Mouse (Mus musculus): ENCODE results near the gene Aldh3a1. TPM values are rescaled to one million over a fixed set of nuclear protein-coding genes. Genes with fewer than 3 reads are reported as not detected.
"Not testable (repeated sequence)": the region's sequence is repeated elsewhere in the genome, so short reads cannot be mapped to it uniquely, and the experiment has no call there.

Gene Aldh3a1
- polyA plus RNA-seq, 1 experiment from 2014 or later: not detected

- DNase-seq (ENCODE audit: low spot score): no peak
- ATAC-seq (ENCODE audit: insufficient read depth, low FRiP score, low TSS enrichment): no peak
Observed at GRCm38 (mm10) chr11:61190776-61191175, 16.6 kb upstream of the Aldh3a1 start.

GRCm38 (mm10) chr11:61192123-61192522 lies 15.2 kb upstream of the Aldh3a1 start:
- not testable (repeated sequence) for H3K4me3 ChIP-seq (ENCODE audit: low read depth, low read length); H3K27me3 ChIP-seq (ENCODE audit: control insufficient read depth, insufficient read depth, low read length); H3K27ac ChIP-seq (ENCODE audit: low read depth, low read length); H3K36me3 ChIP-seq (ENCODE audit: control insufficient read depth, insufficient read depth, low read length); H3K9me3 ChIP-seq (ENCODE audit: control insufficient read depth, low read length); ATAC-seq (ENCODE audit: insufficient read depth, low FRiP score, low TSS enrichment); H3K4me1 ChIP-seq (ENCODE audit: control insufficient read depth, insufficient read depth, low read length); H3K9ac ChIP-seq (ENCODE audit: low read length); H3K4me2 ChIP-seq (ENCODE audit: low read depth); DNase-seq (ENCODE audit: low spot score)
- 86% methylated on average over 7 of the region's 10 CpGs for WGBS

More at GRCm38 (mm10) chr11:61190776-61191175, 16.6 kb upstream of the Aldh3a1 start:
- no peak overlapping the region for H3K4me2 ChIP-seq (ENCODE audit: low read depth)
- no peak overlapping the region for H3K4me3 ChIP-seq (ENCODE audit: low read depth, low read length)
- WGBS: 73% methylated on average over 2 of the region's 2 CpGs
- H3K27ac ChIP-seq (ENCODE audit: low read depth, low read length): no peak overlapping the region
- no peaks in the 10 kb centered on the region for H3K27me3 ChIP-seq (ENCODE audit: control insufficient read depth, insufficient read depth, low read length)
- no peak overlapping the region for H3K9ac ChIP-seq (ENCODE audit: low read length)
- no peaks in the 10 kb centered on the region for H3K9me3 ChIP-seq (ENCODE audit: control insufficient read depth, low read length)
- no peaks in the 10 kb centered on the region for H3K36me3 ChIP-seq (ENCODE audit: control insufficient read depth, insufficient read depth, low read length)
- H3K4me1 ChIP-seq (ENCODE audit: control insufficient read depth, insufficient read depth, low read length): no peaks in the 10 kb centered on the region

GRCm38 (mm10) chr11:61192779-61193178 lies 14.6 kb upstream of the Aldh3a1 start:
- 92% methylated on average over 2 of the region's 2 CpGs for WGBS
- ATAC-seq (ENCODE audit: insufficient read depth, low FRiP score, low TSS enrichment) (no peak), DNase-seq (ENCODE audit: low spot score) (no peak)
- H3K4me2 ChIP-seq (ENCODE audit: low read depth): no peak overlapping the region
- H3K4me3 ChIP-seq (ENCODE audit: low read depth, low read length): no peak overlapping the region
- H3K27ac ChIP-seq (ENCODE audit: low read depth, low read length): no peak overlapping the region
- H3K9ac ChIP-seq (ENCODE audit: low read length): no peak overlapping the region
- H3K36me3 ChIP-seq (ENCODE audit: control insufficient read depth, insufficient read depth, low read length): no peaks in the 10 kb centered on the region
- no peaks in the 10 kb centered on the region for H3K9me3 ChIP-seq (ENCODE audit: control insufficient read depth, low read length)
- no peaks in the 10 kb centered on the region for H3K27me3 ChIP-seq (ENCODE audit: control insufficient read depth, insufficient read depth, low read length)
- H3K4me1 ChIP-seq (ENCODE audit: control insufficient read depth, insufficient read depth, low read length): no peaks in the 10 kb centered on the region

GRCm38 (mm10) chr11:61193392-61193791 lies 13.9 kb upstream of the Aldh3a1 start:
- WGBS: 15% methylated on average over 9 of the region's 9 CpGs
- no peaks in the 10 kb centered on the region for H3K4me1 ChIP-seq (ENCODE audit: control insufficient read depth, insufficient read depth, low read length)
- H3K9me3 ChIP-seq (ENCODE audit: control insufficient read depth, low read length): no peaks in the 10 kb centered on the region
- H3K27ac ChIP-seq (ENCODE audit: low read depth, low read length): no peak overlapping the region
- peak; percentile 83 for DNase-seq (ENCODE audit: low spot score)
- no peak overlapping the region for H3K9ac ChIP-seq (ENCODE audit: low read length)
- no peaks in the 10 kb centered on the region for H3K36me3 ChIP-seq (ENCODE audit: control insufficient read depth, insufficient read depth, low read length)
- no peak for ATAC-seq (ENCODE audit: insufficient read depth, low FRiP score, low TSS enrichment)
- H3K27me3 ChIP-seq (ENCODE audit: control insufficient read depth, insufficient read depth, low read length): no peaks in the 10 kb centered on the region
- no peak overlapping the region for H3K4me3 ChIP-seq (ENCODE audit: low read depth, low read length)
- H3K4me2 ChIP-seq (ENCODE audit: low read depth): no peak overlapping the region

GRCm38 (mm10) chr11:61196616-61197353 lies 10.6 kb upstream of the Aldh3a1 start:
- DNase-seq (ENCODE audit: low spot score): no peak
- H3K36me3 ChIP-seq (ENCODE audit: control insufficient read depth, insufficient read depth, low read length): no peaks in the 10 kb centered on the region
- no peaks in the 10 kb centered on the region for H3K27me3 ChIP-seq (ENCODE audit: control insufficient read depth, insufficient read depth, low read length)
- H3K4me2 ChIP-seq (ENCODE audit: low read depth): no peak overlapping the region
- H3K9me3 ChIP-seq (ENCODE audit: control insufficient read depth, low read length): no peaks in the 10 kb centered on the region
- H3K27ac ChIP-seq (ENCODE audit: low read depth, low read length): no peak overlapping the region
- ATAC-seq (ENCODE audit: insufficient read depth, low FRiP score, low TSS enrichment): no peak
- no peak overlapping the region for H3K4me3 ChIP-seq (ENCODE audit: low read depth, low read length)
- 86% methylated on average over 14 of the region's 14 CpGs for WGBS
- H3K4me1 ChIP-seq (ENCODE audit: control insufficient read depth, insufficient read depth, low read length): no peaks in the 10 kb centered on the region
- no peak overlapping the region for H3K9ac ChIP-seq (ENCODE audit: low read length)

DNA sequence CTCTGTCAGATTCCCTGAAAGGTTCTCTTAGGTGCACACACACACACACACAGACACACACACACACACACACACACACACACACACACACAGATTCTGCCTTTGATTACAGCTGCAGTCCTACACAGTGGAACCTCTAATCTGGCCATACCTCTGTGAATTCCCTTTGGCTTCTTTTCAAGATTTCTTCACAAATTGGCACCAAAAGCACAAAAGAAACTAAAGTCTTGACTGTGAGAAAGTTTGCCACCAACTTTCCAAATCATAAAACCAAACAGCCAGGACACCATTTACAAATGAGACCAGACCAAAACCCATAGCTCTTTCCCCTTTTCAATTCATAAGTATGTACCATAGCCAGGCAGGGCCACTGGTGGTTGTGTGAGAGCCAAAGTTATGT lies 9.4 kb upstream of the Aldh3a1 start:
- Histone ChIP-seq H3K27me3 (ENCODE audit: control insufficient read depth, insufficient read depth, low read length) (no peaks in the 10 kb centered on the region), H3K4me3 (ENCODE audit: low read depth, low read length) (no peak overlapping the region), H3K9ac (ENCODE audit: low read length) (no peak overlapping the region), H3K27ac (ENCODE audit: low read depth, low read length) (no peak overlapping the region), H3K36me3 (ENCODE audit: control insufficient read depth, insufficient read depth, low read length) (no peaks in the 10 kb centered on the region), H3K9me3 (ENCODE audit: control insufficient read depth, low read length) (no peaks in the 10 kb centered on the region), H3K4me2 (ENCODE audit: low read depth) (no peak overlapping the region), H3K4me1 (ENCODE audit: control insufficient read depth, insufficient read depth, low read length) (no peaks in the 10 kb centered on the region)
- ATAC-seq (ENCODE audit: insufficient read depth, low FRiP score, low TSS enrichment) (no peak), DNase-seq (ENCODE audit: low spot score) (no peak)

DNA sequence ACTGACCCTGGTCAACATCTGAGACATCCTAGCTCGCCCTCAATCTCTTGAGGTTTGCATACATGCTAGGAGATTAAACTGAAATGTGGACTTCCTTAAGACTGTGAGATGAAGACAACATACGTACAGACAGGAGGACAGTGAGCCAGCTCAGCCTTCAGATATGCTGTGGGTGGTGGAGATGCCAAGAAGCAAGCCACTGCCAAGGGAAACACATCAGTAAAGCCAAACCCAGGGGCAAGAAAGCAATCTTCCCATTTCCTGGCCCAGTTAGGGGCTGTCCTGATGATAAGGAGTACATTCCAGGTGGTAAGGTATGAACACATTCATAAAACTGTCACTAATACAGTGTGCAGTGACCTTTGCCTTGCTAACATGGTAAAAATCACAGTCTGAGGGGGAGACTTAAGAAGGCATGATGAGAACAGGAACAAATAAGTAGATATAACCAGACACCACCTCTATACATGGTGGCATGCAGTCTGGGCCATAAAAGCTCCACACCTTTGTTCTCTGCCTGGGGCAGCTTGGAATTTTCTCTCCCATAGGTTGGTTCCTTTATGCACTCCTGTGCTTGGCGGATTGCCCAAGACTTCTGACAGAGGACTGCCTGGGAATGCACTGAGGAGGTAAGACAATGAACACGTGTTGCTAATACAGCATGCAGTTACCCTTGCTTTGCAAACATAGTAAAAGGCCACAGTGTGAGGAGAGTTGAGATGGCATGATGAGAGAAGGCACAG lies 7.5 kb upstream of the Aldh3a1 start:
- no peak overlapping the region for H3K27ac ChIP-seq (ENCODE audit: low read depth, low read length)
- H3K9me3 ChIP-seq (ENCODE audit: control insufficient read depth, low read length): no peaks in the 10 kb centered on the region

DNA sequence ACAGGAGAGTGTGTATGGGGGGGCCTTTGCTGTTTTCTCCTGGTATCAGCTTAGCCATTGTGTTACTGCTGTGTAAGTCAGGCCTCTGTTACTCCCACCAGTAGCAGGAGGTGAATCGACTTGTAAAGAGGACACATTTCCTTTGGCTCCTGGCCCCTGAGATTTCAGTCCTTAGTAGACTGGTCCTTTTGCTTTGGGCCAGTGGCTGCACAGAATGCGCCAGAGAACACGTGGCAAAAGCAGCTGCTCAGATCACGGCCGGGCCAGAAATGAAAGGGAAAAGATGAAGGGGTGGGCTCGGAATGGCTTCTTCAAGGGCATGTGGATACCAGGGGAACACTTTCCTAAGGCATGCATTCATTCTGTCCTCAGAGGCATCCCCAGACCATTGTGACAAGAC lies 5.2 kb upstream of the Aldh3a1 start:
- Histone ChIP-seq H3K27ac (ENCODE audit: low read depth, low read length) (no peak overlapping the region), H3K9me3 (ENCODE audit: control insufficient read depth, low read length) (no peaks in the 10 kb centered on the region), H3K9ac (ENCODE audit: low read length) (no peak overlapping the region), H3K36me3 (ENCODE audit: control insufficient read depth, insufficient read depth, low read length) (no peaks in the 10 kb centered on the region), H3K4me1 (ENCODE audit: control insufficient read depth, insufficient read depth, low read length) (no peaks in the 10 kb centered on the region), H3K27me3 (ENCODE audit: control insufficient read depth, insufficient read depth, low read length) (no peaks in the 10 kb centered on the region), H3K4me3 (ENCODE audit: low read depth, low read length) (no peak overlapping the region), H3K4me2 (ENCODE audit: low read depth) (no peak overlapping the region)
- DNase-seq (ENCODE audit: low spot score) (no peak), ATAC-seq (ENCODE audit: insufficient read depth, low FRiP score, low TSS enrichment) (no peak)
- WGBS: 77% methylated on average over 6 of the region's 6 CpGs

More for the DNA sequence above, 7.5 kb upstream of the Aldh3a1 start:
- H3K4me2 ChIP-seq (ENCODE audit: low read depth): no peak overlapping the region
- no peaks in the 10 kb centered on the region for H3K27me3 ChIP-seq (ENCODE audit: control insufficient read depth, insufficient read depth, low read length)
- ATAC-seq (ENCODE audit: insufficient read depth, low FRiP score, low TSS enrichment) (no peak), DNase-seq (ENCODE audit: low spot score) (no peak)
- no peak overlapping the region for H3K4me3 ChIP-seq (ENCODE audit: low read depth, low read length)
- no peak overlapping the region for H3K9ac ChIP-seq (ENCODE audit: low read length)
- WGBS: 78% methylated on average over 4 of the region's 4 CpGs
- no peaks in the 10 kb centered on the region for H3K4me1 ChIP-seq (ENCODE audit: control insufficient read depth, insufficient read depth, low read length)
- no peaks in the 10 kb centered on the region for H3K36me3 ChIP-seq (ENCODE audit: control insufficient read depth, insufficient read depth, low read length)

- Histone ChIP-seq H3K4me1 (ENCODE audit: control insufficient read depth, insufficient read depth, low read length) (no peaks in the 10 kb centered on the region), H3K36me3 (ENCODE audit: control insufficient read depth, insufficient read depth, low read length) (no peaks in the 10 kb centered on the region), H3K27me3 (ENCODE audit: control insufficient read depth, insufficient read depth, low read length) (no peaks in the 10 kb centered on the region), H3K4me3 (ENCODE audit: low read depth, low read length) (no peak overlapping the region), H3K9me3 (ENCODE audit: control insufficient read depth, low read length) (no peaks in the 10 kb centered on the region), H3K27ac (ENCODE audit: low read depth, low read length) (no peak overlapping the region), H3K4me2 (ENCODE audit: low read depth) (no peak overlapping the region), H3K9ac (ENCODE audit: low read length) (no peak overlapping the region)
- DNase-seq (ENCODE audit: low spot score) (no peak), ATAC-seq (ENCODE audit: insufficient read depth, low FRiP score, low TSS enrichment) (no peak)
- WGBS: 89% methylated on average over 2 of the region's 2 CpGs
Observed at GRCm38 (mm10) chr11:61202810-61203209, 4.5 kb upstream of the Aldh3a1 start.
